Mouse (Mus musculus): ENCODE results near the gene Pyroxd2. TPM values are rescaled to one million over a fixed set of nuclear protein-coding genes. Genes with fewer than 3 reads are reported as not detected.
"Not testable (repeated sequence)": the region's sequence is repeated elsewhere in the genome, so short reads cannot be mapped to it uniquely, and the experiment has no call there.

Gene Pyroxd2
- polyA plus RNA-seq, 1 experiment from 2014 or later = 2.9 TPM

DNA sequence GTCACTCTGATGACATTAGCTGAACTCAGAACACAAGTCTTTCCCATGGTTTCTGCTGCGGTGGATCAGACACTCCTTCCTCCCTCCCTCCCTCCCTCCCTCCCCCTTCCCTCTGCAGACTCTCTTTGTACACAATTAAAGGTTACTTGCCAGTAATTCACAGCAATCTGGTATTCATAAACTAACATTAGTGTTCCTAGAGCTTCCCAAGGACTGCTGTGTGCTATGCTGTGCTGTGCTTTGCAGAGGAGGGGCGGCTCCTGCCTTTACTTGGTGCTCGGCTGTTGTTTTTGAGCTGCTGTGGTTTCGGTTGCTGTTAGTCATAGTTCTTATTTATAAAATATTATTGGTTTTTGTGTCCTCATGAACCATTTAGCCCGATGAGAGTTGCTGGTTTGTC, 34.9 kb downstream of the Pyroxd2 start:
- no peak overlapping the region for H3K4me3 ChIP-seq (replicated peaks; ENCODE audit: low read length)
- H3K9me3 ChIP-seq (ENCODE audit: control insufficient read depth, low read length) = no peaks in the 10 kb centered on the region
- H3K4me2 ChIP-seq (replicated peaks) = no peak overlapping the region
- 0 out of 2 replicates have a peak, but pooled peaks cover 5% of the 10 kb centered on the region for H3K4me1 ChIP-seq (replicated peaks; ENCODE audit: control insufficient read depth, insufficient read depth, low read length)
- H3K36me3 ChIP-seq (replicated peaks; ENCODE audit: control insufficient read depth, insufficient read depth) = no peaks in the 10 kb centered on the region
- no peak for ATAC-seq (ENCODE audit: low FRiP score)
- H3K27me3 ChIP-seq (ENCODE audit: control insufficient read depth, insufficient read depth, low read length) = no peaks in the 10 kb centered on the region
- no peak overlapping the region for H3K27ac ChIP-seq
- 79% methylated on average over 5 of the region's 5 CpGs for WGBS
- H3K9ac ChIP-seq = no peak overlapping the region
- no peak for DNase-seq (ENCODE audit: low spot score)

DNA sequence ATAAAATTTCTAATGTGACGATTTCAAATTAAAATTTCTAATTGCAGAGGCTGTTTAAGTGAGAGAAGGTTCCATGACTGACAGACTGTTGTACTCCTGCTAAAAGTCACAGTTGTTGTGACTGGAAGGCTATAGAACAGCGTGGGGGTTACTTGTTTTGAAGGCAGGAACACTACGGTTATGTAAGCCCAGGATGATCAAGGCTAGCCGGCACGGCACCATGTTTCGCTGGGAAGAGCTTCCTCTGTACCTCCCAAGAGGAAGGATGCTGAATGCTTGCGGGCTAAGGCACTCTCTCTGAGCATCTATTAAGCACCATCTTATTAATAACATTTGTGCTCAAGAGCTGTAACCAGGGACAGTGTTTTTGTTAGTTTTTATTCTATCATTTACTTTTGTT, 36.1 kb downstream of the Pyroxd2 start:
- no peaks in the 10 kb centered on the region for H3K9me3 ChIP-seq (ENCODE audit: control insufficient read depth, low read length)
- 0 out of 2 replicates have a peak, but pooled peaks cover 5% of the 10 kb centered on the region for H3K4me1 ChIP-seq (replicated peaks; ENCODE audit: control insufficient read depth, insufficient read depth, low read length)
- ATAC-seq (ENCODE audit: low FRiP score) = no peak
- no peaks in the 10 kb centered on the region for H3K36me3 ChIP-seq (replicated peaks; ENCODE audit: control insufficient read depth, insufficient read depth)
- H3K27me3 ChIP-seq (ENCODE audit: control insufficient read depth, insufficient read depth, low read length) = no peaks in the 10 kb centered on the region
- 66% methylated on average over 7 of the region's 7 CpGs for WGBS
- DNase-seq (ENCODE audit: low spot score) = no peak
- H3K9ac ChIP-seq = no peak overlapping the region
- H3K4me2 ChIP-seq (replicated peaks) = no peak overlapping the region
- H3K27ac ChIP-seq = no peak overlapping the region
- no peak overlapping the region for H3K4me3 ChIP-seq (replicated peaks; ENCODE audit: low read length)

DNA sequence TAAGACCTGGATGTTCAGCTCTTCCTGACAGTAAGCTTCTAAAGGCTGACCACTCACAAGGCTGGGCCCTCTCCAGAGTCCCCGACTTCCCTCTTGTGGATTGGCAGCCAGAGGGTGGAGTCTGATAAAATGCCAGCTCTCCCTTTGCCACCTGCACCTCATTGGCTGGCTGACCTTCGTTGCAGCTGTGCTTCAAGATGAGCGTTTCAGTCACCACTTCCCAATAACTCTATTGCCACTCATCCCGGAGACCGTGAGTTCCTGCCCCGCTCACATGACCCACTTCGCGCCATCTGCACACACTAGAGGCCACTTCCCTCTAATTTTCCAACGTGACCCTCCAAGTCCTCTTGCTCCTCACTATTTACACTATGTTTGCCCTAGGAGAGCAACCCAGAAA, 38.8 kb downstream of the Pyroxd2 start:
- Histone ChIP-seq H3K36me3 (replicated peaks; ENCODE audit: control insufficient read depth, insufficient read depth) (no peaks in the 10 kb centered on the region), H3K27ac (no peak overlapping the region), H3K4me2 (replicated peaks) (no peak overlapping the region), H3K27me3 (ENCODE audit: control insufficient read depth, insufficient read depth, low read length) (no peaks in the 10 kb centered on the region), H3K4me3 (replicated peaks; ENCODE audit: low read length) (no peak overlapping the region), H3K9me3 (ENCODE audit: control insufficient read depth, low read length) (no peaks in the 10 kb centered on the region), H3K9ac (no peak overlapping the region), H3K4me1 (replicated peaks; ENCODE audit: control insufficient read depth, insufficient read depth, low read length) (0 out of 2 replicates have a peak, but pooled peaks cover 5% of the 10 kb centered on the region)
- no peak for DNase-seq (ENCODE audit: low spot score)
- ATAC-seq (ENCODE audit: low FRiP score) = no peak
- WGBS = 85% methylated on average over 9 of the region's 9 CpGs

DNA sequence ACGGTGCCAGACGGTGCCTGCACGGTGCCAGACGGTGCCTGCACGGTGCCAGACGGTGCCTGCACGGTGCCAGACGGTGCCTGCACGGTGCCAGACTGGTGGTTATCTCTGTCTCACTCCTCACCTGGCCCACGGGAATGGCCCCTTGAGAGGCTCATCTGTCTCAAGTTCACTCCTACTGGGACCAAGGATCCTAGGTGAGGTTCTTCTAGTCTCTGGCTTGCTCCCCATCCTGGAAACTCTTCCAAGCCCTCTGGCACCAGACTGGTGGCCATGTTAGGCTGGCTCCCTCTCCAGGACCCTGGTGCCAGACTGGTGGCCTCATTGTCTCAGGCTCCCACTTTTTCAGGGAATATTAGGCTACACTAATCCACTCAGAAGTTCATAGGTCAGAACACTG, 53.1 kb downstream of the Pyroxd2 start:
- Histone ChIP-seq H3K9ac (no peak overlapping the region), H3K27ac (no peak overlapping the region), H3K4me1 (replicated peaks; ENCODE audit: control insufficient read depth, insufficient read depth, low read length) (0 out of 2 replicates have a peak, but pooled peaks cover 8% of the 10 kb centered on the region), H3K36me3 (replicated peaks; ENCODE audit: control insufficient read depth, insufficient read depth) (no peaks in the 10 kb centered on the region), H3K4me2 (replicated peaks) (no peak overlapping the region), H3K9me3 (ENCODE audit: control insufficient read depth, low read length) (no peaks in the 10 kb centered on the region), H3K4me3 (replicated peaks; ENCODE audit: low read length) (no peak overlapping the region), H3K27me3 (ENCODE audit: control insufficient read depth, insufficient read depth, low read length) (no peaks in the 10 kb centered on the region)
- WGBS = 81% methylated on average over 6 of the region's 10 CpGs
- no peak for ATAC-seq (ENCODE audit: low FRiP score)
- no peak for DNase-seq (ENCODE audit: low spot score)

DNA sequence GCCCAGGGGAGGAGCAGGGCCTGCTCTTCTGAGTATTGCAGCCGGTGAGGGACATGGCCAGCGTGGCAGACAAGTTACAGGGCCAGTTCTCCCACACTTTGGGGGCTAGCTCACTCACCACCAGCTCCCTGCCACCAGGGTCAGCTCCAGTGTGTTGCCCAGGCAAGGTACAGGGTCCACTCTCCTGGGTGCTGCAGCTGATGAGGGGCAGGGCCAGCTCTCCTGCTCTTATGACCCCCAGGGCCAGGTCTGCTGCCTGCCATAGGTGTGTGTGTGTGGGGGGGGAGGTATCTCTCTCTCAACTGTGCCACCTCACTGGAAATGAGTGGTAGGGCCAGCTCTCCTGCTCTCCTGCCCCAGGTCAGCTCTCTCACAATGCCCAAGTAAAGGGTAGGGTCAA, 54.0 kb downstream of the Pyroxd2 start:
- no peak overlapping the region for H3K4me3 ChIP-seq (replicated peaks; ENCODE audit: low read length)
- DNase-seq (ENCODE audit: low spot score) (no peak), ATAC-seq (ENCODE audit: low FRiP score) (no peak; the same call in 1 of the 2 replicates)
- H3K4me2 ChIP-seq (replicated peaks) = no peak overlapping the region
- H3K4me1 ChIP-seq (replicated peaks; ENCODE audit: control insufficient read depth, insufficient read depth, low read length) = 0 out of 2 replicates have a peak, but pooled peaks cover 10% of the 10 kb centered on the region
- H3K27me3 ChIP-seq (ENCODE audit: control insufficient read depth, insufficient read depth, low read length) = no peaks in the 10 kb centered on the region
- H3K9me3 ChIP-seq (ENCODE audit: control insufficient read depth, low read length) = no peaks in the 10 kb centered on the region
- 52% methylated on average over 2 of the region's 2 CpGs for WGBS
- H3K9ac ChIP-seq = no peak overlapping the region
- no peak overlapping the region for H3K27ac ChIP-seq
- no peaks in the 10 kb centered on the region for H3K36me3 ChIP-seq (replicated peaks; ENCODE audit: control insufficient read depth, insufficient read depth)

DNA sequence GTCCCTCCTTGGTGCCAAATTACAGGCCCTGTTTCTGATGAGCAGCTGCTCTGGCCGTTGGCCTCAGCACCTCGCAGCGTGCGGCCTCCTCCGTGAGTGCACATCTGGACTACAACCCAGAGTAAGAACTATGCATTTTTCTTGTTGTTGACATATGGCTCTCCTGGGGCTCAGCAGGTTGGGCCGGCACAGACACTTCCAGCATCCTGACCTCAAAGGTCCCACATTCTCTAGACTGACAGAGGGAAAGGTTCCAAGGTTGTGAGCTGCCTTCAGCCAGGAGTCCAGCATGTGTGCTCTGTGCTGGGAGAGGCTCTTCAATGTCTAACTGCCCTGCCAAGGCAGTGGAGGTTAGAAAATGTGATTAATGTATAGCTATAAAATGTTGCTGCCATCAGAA, 55.2 kb downstream of the Pyroxd2 start:
- Histone ChIP-seq H3K36me3 (replicated peaks; ENCODE audit: control insufficient read depth, insufficient read depth) (no peaks in the 10 kb centered on the region), H3K4me2 (replicated peaks) (no peak overlapping the region), H3K9me3 (ENCODE audit: control insufficient read depth, low read length) (no peaks in the 10 kb centered on the region), H3K27me3 (ENCODE audit: control insufficient read depth, insufficient read depth, low read length) (no peaks in the 10 kb centered on the region), H3K4me3 (replicated peaks; ENCODE audit: low read length) (no peak overlapping the region), H3K27ac (no peak overlapping the region), H3K4me1 (replicated peaks; ENCODE audit: control insufficient read depth, insufficient read depth, low read length) (0 out of 2 replicates have a peak, but pooled peaks cover 10% of the 10 kb centered on the region), H3K9ac (no peak overlapping the region)
- 61% methylated on average over 6 of the region's 6 CpGs for WGBS
- no peak for DNase-seq (ENCODE audit: low spot score)
- no peak for ATAC-seq (ENCODE audit: low FRiP score)

DNA sequence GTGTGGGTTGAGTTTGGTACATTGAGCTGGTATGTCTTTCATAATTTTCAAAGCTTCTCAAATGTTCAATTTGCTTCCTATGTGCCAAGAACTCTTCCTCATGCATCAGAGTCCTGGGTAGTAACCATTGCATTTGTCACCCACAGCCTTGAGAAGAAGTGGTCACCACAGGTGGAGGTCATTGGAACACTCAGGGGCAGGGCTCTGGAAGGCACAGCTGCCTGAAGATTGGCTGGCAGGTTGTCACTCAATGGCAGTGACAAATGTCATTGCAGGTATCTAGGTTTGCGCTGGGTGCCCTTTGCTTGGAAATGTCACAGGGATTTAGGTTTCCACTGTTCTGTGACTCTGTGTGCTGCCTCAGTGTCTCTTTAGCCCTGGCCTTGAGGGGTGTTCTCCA, 62.3 kb downstream of the Pyroxd2 start:
- Histone ChIP-seq H3K9ac (no peak overlapping the region), H3K4me1 (replicated peaks; ENCODE audit: control insufficient read depth, insufficient read depth, low read length) (0 out of 2 replicates have a peak, but pooled peaks cover 10% of the 10 kb centered on the region), H3K4me3 (replicated peaks; ENCODE audit: low read length) (no peak overlapping the region), H3K36me3 (replicated peaks; ENCODE audit: control insufficient read depth, insufficient read depth) (no peaks in the 10 kb centered on the region), H3K4me2 (replicated peaks) (no peak overlapping the region), H3K9me3 (ENCODE audit: control insufficient read depth, low read length) (no peaks in the 10 kb centered on the region), H3K27ac (no peak overlapping the region), H3K27me3 (ENCODE audit: control insufficient read depth, insufficient read depth, low read length) (no peaks in the 10 kb centered on the region)
- 95% methylated on average over 1 of the region's 1 CpGs for WGBS
- no peak for ATAC-seq (ENCODE audit: low FRiP score)
- DNase-seq (ENCODE audit: low spot score) = no peak

DNA sequence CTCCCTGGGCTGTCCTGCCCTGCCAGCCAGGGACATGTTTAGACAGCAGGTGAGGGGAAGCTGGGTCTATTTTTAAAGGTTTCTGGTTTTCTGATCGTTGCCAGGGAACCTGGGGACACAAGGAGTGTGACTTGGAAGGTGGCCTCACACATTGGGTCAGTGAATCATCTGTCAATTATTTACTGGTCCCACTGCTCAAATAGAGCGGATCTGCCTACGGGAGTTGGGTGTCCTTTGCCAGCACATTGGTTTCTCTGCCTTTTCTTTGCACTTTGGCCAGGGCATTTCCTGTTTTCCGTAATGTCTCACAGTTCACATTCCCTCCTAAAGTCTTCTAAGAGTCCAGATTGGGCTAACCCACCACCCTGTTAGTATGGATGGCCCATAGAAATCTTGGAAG, 62.8 kb downstream of the Pyroxd2 start:
- WGBS = 57% methylated on average over 4 of the region's 4 CpGs
- H3K27me3 ChIP-seq (ENCODE audit: control insufficient read depth, insufficient read depth, low read length) = no peaks in the 10 kb centered on the region
- no peaks in the 10 kb centered on the region for H3K36me3 ChIP-seq (replicated peaks; ENCODE audit: control insufficient read depth, insufficient read depth)
- H3K4me1 ChIP-seq (replicated peaks; ENCODE audit: control insufficient read depth, insufficient read depth, low read length) = 0 out of 2 replicates have a peak, but pooled peaks cover 5% of the 10 kb centered on the region
- no peak overlapping the region for H3K4me2 ChIP-seq (replicated peaks)
- no peak overlapping the region for H3K9ac ChIP-seq
- ATAC-seq (ENCODE audit: low FRiP score) (no peak), DNase-seq (ENCODE audit: low spot score) (no peak)
- no peaks in the 10 kb centered on the region for H3K9me3 ChIP-seq (ENCODE audit: control insufficient read depth, low read length)
- no peak overlapping the region for H3K27ac ChIP-seq
- no peak overlapping the region for H3K4me3 ChIP-seq (replicated peaks; ENCODE audit: low read length)

DNA sequence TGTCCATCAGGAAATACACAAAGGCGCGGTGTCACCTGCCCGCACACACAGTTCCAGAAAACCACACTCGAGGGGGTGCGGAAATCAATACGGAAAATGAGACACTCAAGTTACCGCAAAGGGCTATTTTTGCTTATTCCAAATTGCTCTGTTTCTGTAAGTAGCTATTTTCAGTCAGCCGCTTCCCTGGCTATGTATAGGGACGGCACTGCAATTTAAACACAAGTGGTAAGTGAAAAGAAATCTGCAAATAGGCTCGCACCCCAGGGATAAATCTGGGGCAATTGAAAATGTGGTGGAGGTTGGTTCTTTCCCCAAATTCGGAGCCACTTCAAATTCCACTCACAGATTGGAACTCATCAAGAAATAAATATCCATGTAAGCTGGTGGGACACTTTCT, 63.3 kb downstream of the Pyroxd2 start:
- DNase-seq (ENCODE audit: low spot score) (no peak), ATAC-seq (ENCODE audit: low FRiP score) (no peak)
- Histone ChIP-seq H3K9me3 (ENCODE audit: control insufficient read depth, low read length) (no peaks in the 10 kb centered on the region), H3K9ac (no peak overlapping the region), H3K4me2 (replicated peaks) (no peak overlapping the region), H3K36me3 (replicated peaks; ENCODE audit: control insufficient read depth, insufficient read depth) (no peaks in the 10 kb centered on the region), H3K4me1 (replicated peaks; ENCODE audit: control insufficient read depth, insufficient read depth, low read length) (0 out of 2 replicates have a peak, but pooled peaks cover under 1% of the 10 kb centered on the region), H3K27ac (no peak overlapping the region), H3K4me3 (replicated peaks; ENCODE audit: low read length) (no peak overlapping the region), H3K27me3 (ENCODE audit: control insufficient read depth, insufficient read depth, low read length) (no peaks in the 10 kb centered on the region)
- 89% methylated on average over 11 of the region's 11 CpGs for WGBS

DNA sequence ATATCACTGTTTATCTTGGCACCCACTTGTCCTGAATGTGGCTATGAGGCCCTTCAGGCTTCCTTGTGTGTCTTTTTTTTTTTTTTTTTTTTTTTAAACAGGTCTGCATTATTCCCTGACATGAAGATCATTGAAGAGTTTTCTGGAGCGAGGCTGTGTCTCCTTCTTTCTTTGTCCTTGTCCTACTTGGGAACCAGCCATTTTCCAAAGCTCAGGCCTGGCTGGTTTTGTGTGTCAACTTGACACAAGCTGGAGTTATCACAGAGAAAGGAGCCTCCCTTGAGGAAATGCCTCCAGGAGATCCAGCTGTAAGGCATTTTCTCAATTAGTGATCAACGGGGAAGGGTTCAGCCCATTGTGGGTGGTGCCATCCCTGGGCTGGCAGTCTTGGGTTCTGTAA, 69.8 kb downstream of the Pyroxd2 start:
- H3K4me1 ChIP-seq (replicated peaks; ENCODE audit: control insufficient read depth, insufficient read depth, low read length); H3K27ac ChIP-seq; ATAC-seq (ENCODE audit: low FRiP score); H3K9me3 ChIP-seq (ENCODE audit: control insufficient read depth, low read length); H3K4me2 ChIP-seq (replicated peaks); DNase-seq (ENCODE audit: low spot score); H3K4me3 ChIP-seq (replicated peaks; ENCODE audit: low read length); H3K9ac ChIP-seq; H3K36me3 ChIP-seq (replicated peaks; ENCODE audit: control insufficient read depth, insufficient read depth); H3K27me3 ChIP-seq (ENCODE audit: control insufficient read depth, insufficient read depth, low read length): not testable (repeated sequence)
- whole genome bisulfite sequencing = 83% methylated on average over 2 of the region's 2 CpGs

Data from hindbrain, embryonic 14.5 days (tissue).